Mouse (Mus musculus): ENCODE measurements around the gene Kcna7. TPM values are rescaled to one million over a fixed set of nuclear protein-coding genes. Genes with fewer than 3 reads are reported as not detected.
A peak's percentile ranks its signal among the peaks of the same experiment; 100 is the strongest.

Gene Kcna7
- polyA plus RNA-seq, 1 experiment from 2014 or later = not detected

DNA sequence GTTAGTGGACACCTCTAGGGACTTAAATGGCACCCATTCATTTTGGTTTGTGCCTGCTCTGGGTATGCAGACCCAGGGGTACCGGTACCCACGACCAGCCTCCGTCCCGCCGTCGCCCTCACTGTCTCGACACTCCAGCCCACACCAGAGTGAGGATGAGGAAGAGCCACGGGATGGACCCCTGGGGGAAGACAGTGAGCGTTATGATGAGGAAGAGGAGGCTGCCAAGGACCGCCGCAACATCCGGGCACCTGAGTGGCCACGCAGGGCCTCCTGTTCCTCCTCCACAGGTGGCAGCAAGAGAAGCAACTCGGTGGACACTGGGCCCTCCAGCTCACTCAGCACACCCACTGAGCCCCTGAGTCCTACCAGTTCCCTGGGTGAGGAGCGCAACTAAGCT lies 49.5 kb downstream of the Kcna7 start:
- no peaks in the 10 kb centered on the region for H3K9me3 ChIP-seq (ENCODE audit: low read depth, low read length)
- no peak overlapping the region for H3K9ac ChIP-seq
- no peak overlapping the region for H3K27ac ChIP-seq (ENCODE audit: low read depth)
- peaks cover 12% of the 10 kb centered on the region for H3K4me1 ChIP-seq (ENCODE audit: insufficient read depth)
- H3K4me2 ChIP-seq = no peak overlapping the region
- H3K36me3 ChIP-seq (ENCODE audit: insufficient read depth) = peaks cover 71% of the 10 kb centered on the region
- H3K4me3 ChIP-seq (ENCODE audit: low read depth, low read length) = no peak overlapping the region
- no peak for TF ChIP-seq CTCF (IDR thresholded peaks at IDR 0.05; ENCODE audit: low read depth)
- H3K27me3 ChIP-seq (ENCODE audit: insufficient read depth, low read length) = no peaks in the 10 kb centered on the region
- DNase-seq = no peak
- ATAC-seq (ENCODE audit: insufficient read depth) = no peak
- WGBS = 84% methylated on average over 15 of the region's 15 CpGs

DNA sequence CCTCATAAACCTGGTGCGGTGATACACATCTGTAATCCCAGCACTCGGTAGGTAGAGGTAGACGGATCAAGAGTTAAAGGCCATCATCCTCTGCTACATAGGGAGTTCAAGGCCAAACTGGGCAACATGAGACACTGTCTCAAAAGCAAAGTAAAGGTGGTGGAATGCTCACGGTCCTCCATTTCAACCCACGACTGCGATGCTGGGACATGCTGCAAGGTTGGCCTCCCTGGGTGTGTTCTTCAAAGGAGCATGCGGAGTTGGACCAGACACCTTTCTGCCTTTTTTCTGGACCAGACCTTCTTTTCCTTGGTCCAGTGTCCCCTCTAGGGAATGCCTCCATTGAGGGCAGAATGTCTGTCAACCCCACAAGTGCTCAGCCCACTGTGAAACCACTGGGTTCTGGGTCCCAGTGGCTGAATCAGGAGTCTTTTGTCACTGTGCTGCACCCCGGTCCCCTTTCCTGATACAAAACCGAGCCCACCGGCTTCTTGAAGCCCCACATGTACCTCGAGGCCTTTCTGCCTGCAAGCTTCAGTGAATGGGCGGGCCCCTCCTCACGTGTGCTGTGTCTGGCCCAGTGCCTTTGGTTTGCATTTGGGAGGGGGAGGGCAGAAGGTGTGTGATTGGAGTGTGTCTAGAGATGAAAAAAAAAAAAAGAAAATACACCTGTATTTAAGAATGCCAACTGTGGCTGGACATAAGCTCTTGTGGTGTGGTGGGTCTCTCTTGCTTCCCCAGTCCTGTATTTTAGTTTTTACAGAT lies 50.7 kb downstream of the Kcna7 start:
- no peaks in the 10 kb centered on the region for H3K27me3 ChIP-seq (ENCODE audit: insufficient read depth, low read length)
- H3K4me2 ChIP-seq = 0 out of 2 replicates have a peak overlapping the region, but pooled peaks have one; percentile 83
- no peak overlapping the region for H3K9ac ChIP-seq
- H3K36me3 ChIP-seq (ENCODE audit: insufficient read depth) = peaks cover 67% of the 10 kb centered on the region
- 71% methylated on average over 13 of the region's 13 CpGs for WGBS
- H3K4me3 ChIP-seq (ENCODE audit: low read depth, low read length) = no peak overlapping the region
- TF ChIP-seq CTCF (IDR thresholded peaks at IDR 0.05; ENCODE audit: low read depth) = no peak
- no peaks in the 10 kb centered on the region for H3K9me3 ChIP-seq (ENCODE audit: low read depth, low read length)
- DNase-seq (peak; percentile 24), ATAC-seq (ENCODE audit: insufficient read depth) (no peak)
- peaks cover 23% of the 10 kb centered on the region for H3K4me1 ChIP-seq (ENCODE audit: insufficient read depth)
- H3K27ac ChIP-seq (ENCODE audit: low read depth) = no peak overlapping the region

DNA sequence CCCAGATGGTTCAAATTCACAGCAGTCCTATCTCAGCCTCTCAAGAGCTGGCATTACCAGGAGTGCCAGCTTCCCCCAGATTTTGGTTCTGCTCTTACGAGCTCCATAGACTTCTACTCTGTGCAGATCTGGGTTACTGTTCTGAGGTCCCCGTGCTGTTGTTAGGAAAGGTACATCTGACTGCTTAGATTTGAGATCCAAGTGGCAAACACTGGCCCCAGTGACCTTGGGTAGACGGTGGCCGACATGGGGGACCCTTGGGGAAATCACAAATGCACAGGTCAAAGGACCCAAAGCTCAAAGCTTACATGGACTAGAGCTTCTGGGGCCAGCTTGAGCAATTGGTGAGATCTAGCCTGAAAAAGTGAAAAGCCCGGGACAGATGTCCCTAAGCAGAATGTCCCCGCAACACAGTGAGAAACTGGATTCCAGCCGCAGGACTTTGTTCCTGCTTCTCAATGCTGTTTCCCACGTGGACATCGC lies 51.3 kb downstream of the Kcna7 start:
- DNase-seq (peak; percentile 26), ATAC-seq (ENCODE audit: insufficient read depth) (no peak)
- Histone ChIP-seq H3K4me1 (ENCODE audit: insufficient read depth) (peaks cover 23% of the 10 kb centered on the region), H3K9me3 (ENCODE audit: low read depth, low read length) (no peaks in the 10 kb centered on the region), H3K27ac (ENCODE audit: low read depth) (peak overlapping the region; percentile 52; the same call in 1 of the 2 replicates), H3K9ac (no peak overlapping the region; the same call in 1 of the 2 replicates), H3K4me3 (ENCODE audit: low read depth, low read length) (peak overlapping the region; percentile 51; the same call in 1 of the 2 replicates), H3K27me3 (ENCODE audit: insufficient read depth, low read length) (no peaks in the 10 kb centered on the region), H3K4me2 (peak overlapping the region; percentile 83), H3K36me3 (ENCODE audit: insufficient read depth) (peaks cover 65% of the 10 kb centered on the region)
- WGBS = 37% methylated on average over 9 of the region's 9 CpGs
- no peak for TF ChIP-seq CTCF (IDR thresholded peaks at IDR 0.05; ENCODE audit: low read depth)

DNA sequence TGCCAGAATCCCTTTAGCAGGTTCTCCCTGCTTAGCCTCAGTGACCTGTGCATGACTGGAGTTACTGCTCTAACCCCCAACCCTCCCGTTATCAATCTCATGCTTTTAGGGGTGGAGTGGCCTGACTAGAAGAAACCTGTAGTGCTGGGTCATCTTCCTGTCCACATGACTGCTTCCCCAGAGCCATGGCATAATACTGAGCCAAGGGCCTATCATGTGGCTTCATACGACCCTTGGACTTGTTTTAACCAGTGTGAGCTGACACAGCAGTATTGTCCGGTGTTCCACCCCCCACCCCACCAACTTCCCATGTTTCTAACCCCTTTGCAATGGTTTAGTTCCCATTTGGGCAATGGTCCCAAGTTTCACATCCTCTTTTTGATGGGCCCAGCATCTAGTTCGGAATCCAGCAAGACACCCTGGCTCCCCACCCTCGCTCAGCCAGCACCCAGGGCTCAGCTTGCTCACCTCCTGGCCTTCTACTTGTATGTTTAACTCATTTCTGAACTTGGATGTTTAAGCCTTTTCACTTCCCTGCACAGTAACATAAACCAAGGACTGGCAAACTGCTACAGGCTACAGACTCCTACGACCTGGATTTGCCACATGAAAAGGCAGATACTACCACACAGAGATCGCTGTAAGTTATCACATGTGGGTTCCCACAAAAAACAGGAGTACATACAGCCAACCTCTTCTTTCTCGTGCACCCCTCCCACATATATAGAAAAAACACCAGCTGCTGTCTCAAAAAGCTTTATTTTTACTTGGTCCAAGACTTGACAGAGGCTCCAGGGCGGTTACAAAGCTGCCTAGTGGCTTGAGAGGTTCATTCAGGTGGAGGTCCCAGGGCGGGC lies 52.0 kb downstream of the Kcna7 start:
- no peak for ATAC-seq (ENCODE audit: insufficient read depth)
- H3K36me3 ChIP-seq (ENCODE audit: insufficient read depth) = peaks cover 65% of the 10 kb centered on the region
- H3K4me1 ChIP-seq (ENCODE audit: insufficient read depth) = peaks cover 23% of the 10 kb centered on the region
- peak overlapping the region; percentile 90 for H3K9ac ChIP-seq
- H3K4me2 ChIP-seq = peak overlapping the region; percentile 83
- no peaks in the 10 kb centered on the region for H3K9me3 ChIP-seq (ENCODE audit: low read depth, low read length)
- DNase-seq = peak; percentile 35
- no peak for TF ChIP-seq CTCF (IDR thresholded peaks at IDR 0.05; ENCODE audit: low read depth)
- H3K4me3 ChIP-seq (ENCODE audit: low read depth, low read length) = peak overlapping the region; percentile 51
- H3K27ac ChIP-seq (ENCODE audit: low read depth) = peak overlapping the region; percentile 52; the same call in 1 of the 2 replicates
- 49% methylated on average over 10 of the region's 10 CpGs for WGBS
- no peaks in the 10 kb centered on the region for H3K27me3 ChIP-seq (ENCODE audit: insufficient read depth, low read length)

DNA sequence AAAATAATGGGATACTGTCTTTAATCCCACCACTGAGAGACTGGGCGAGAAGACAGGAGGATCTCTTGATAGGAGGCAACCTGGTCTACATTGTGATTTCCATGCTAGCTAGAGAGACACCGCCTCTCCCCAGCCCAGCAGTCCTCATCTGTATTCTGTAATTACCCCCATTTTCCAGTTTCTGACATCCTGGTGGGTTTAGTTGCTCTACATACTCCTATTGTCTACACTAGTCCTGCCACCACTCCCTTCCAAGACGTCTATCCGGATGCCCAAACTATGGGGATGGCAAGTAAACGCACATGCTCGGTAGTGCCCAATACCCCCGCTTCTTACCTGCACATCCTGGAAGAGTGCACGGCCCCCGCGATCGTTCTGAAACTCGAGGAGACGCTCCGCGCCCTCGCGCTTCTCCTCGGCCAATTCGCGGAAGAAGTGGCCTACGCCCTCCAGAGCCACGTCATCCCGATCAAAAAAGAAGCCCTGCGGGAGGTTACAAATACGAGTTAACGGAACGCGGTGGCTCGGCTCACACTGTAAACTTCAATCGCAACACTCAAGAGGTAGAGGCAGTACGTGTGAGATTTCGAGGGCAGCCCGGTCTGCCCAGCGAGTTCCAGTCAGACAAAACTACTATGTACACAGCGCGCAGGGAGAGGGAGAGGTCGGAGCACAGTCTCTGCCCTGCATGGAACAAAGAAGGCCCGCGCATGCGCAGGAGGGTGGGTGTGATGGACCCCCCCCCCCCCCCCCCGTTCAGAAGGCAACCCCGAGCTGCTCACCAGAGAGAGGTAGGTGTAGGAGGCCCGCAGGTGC lies 53.5 kb downstream of the Kcna7 start:
- H3K4me1 ChIP-seq (ENCODE audit: insufficient read depth) = peaks cover 23% of the 10 kb centered on the region
- under 1% methylated on average over 39 of the region's 43 CpGs for WGBS
- ATAC-seq (ENCODE audit: insufficient read depth) (peak; percentile 75), DNase-seq (peak; percentile 91)
- no peaks in the 10 kb centered on the region for H3K9me3 ChIP-seq (ENCODE audit: low read depth, low read length)
- peak overlapping the region; percentile 83 for H3K4me2 ChIP-seq
- H3K4me3 ChIP-seq (ENCODE audit: low read depth, low read length) = peak overlapping the region; percentile 51
- no peak for TF ChIP-seq CTCF (IDR thresholded peaks at IDR 0.05; ENCODE audit: low read depth)
- H3K27me3 ChIP-seq (ENCODE audit: insufficient read depth, low read length) = no peaks in the 10 kb centered on the region
- peaks cover 68% of the 10 kb centered on the region for H3K36me3 ChIP-seq (ENCODE audit: insufficient read depth)
- H3K27ac ChIP-seq (ENCODE audit: low read depth) = peak overlapping the region; percentile 96
- peak overlapping the region; percentile 90 for H3K9ac ChIP-seq

Small RNAs within 50 kb of the gene (microRNA-seq; reads per million reads assigned to microRNA genes)
- gene Gm22133 (ENCODE audit: borderline number of aligned reads) = not detected

Other genes with a start within 250 kb of the Kcna7 start
- 0.09 and 0.97 TPM in 2 replicates for gene Slc17a7, start 241.7 kb upstream of the Kcna7 start, polyA plus RNA-seq (2014; fragmentation: Nextera tagmentation; extraction: Ambion mirVana)
- not detected in 2 replicates for gene Gfy, start 226.1 kb upstream of the Kcna7 start, polyA plus RNA-seq (2014; fragmentation: Nextera tagmentation; extraction: Ambion mirVana)
- not detected in 2 replicates for gene Pth2, start 224.7 kb upstream of the Kcna7 start, polyA plus RNA-seq (2014; fragmentation: Nextera tagmentation; extraction: Ambion mirVana)
- 0.19 and 0.38 TPM in 2 replicates for gene Ccdc155, start 200.8 kb upstream of the Kcna7 start, polyA plus RNA-seq (2014; fragmentation: Nextera tagmentation; extraction: Ambion mirVana)
- 0.45 TPM in 1 of 2 replicates, not detected in the other for gene Dkkl1, start 193.5 kb upstream of the Kcna7 start, polyA plus RNA-seq (2014; fragmentation: Nextera tagmentation; extraction: Ambion mirVana)
- 204 and 222 TPM in 2 replicates for gene Tead2, start 189.9 kb upstream of the Kcna7 start, polyA plus RNA-seq (2014; fragmentation: Nextera tagmentation; extraction: Ambion mirVana)
- 2.1 and 2.9 TPM in 2 replicates for gene Cd37, start 166.5 kb upstream of the Kcna7 start, polyA plus RNA-seq (2014; fragmentation: Nextera tagmentation; extraction: Ambion mirVana)
- gene Slc6a16, start 164.6 kb upstream of the Kcna7 start, polyA plus RNA-seq (2014; fragmentation: Nextera tagmentation; extraction: Ambion mirVana) = not detected in 2 replicates
- not detected in 2 replicates for gene Slc6a21, start 128.1 kb upstream of the Kcna7 start, polyA plus RNA-seq (2014; fragmentation: Nextera tagmentation; extraction: Ambion mirVana)
- 11.4 and 15.7 TPM in 2 replicates for gene Trpm4, start 71.9 kb upstream of the Kcna7 start, polyA plus RNA-seq (2014; fragmentation: Nextera tagmentation; extraction: Ambion mirVana)
- gene Hrc, start 70.4 kb upstream of the Kcna7 start, polyA plus RNA-seq (2014; fragmentation: Nextera tagmentation; extraction: Ambion mirVana) = 0.58 and 1.2 TPM in 2 replicates
- 3.1 and 3.2 TPM in 2 replicates for gene Ppfia3, start 38.6 kb upstream of the Kcna7 start, polyA plus RNA-seq (2014; fragmentation: Nextera tagmentation; extraction: Ambion mirVana)
- 0.30 and 0.87 TPM in 2 replicates for gene Lin7b, start 35.1 kb upstream of the Kcna7 start, polyA plus RNA-seq (2014; fragmentation: Nextera tagmentation; extraction: Ambion mirVana)
- gene Snrnp70, start 9.9 kb upstream of the Kcna7 start, polyA plus RNA-seq (2014; fragmentation: Nextera tagmentation; extraction: Ambion mirVana) = 74.0 and 88.2 TPM in 2 replicates
- 1.9 and 2.2 TPM in 2 replicates for gene Ntf5, start 8.0 kb downstream of the Kcna7 start, polyA plus RNA-seq (2014; fragmentation: Nextera tagmentation; extraction: Ambion mirVana)
- not detected in 2 replicates for gene Lhb, start 15.2 kb downstream of the Kcna7 start, polyA plus RNA-seq (2014; fragmentation: Nextera tagmentation; extraction: Ambion mirVana)
- gene Gys1, start 29.2 kb downstream of the Kcna7 start, polyA plus RNA-seq (2014; fragmentation: Nextera tagmentation; extraction: Ambion mirVana) = 35.7 and 36.0 TPM in 2 replicates
- gene Ruvbl2, start 32.4 kb downstream of the Kcna7 start, polyA plus RNA-seq (2014; fragmentation: Nextera tagmentation; extraction: Ambion mirVana) = 163 and 173 TPM in 2 replicates
- 4,463 and 4,749 TPM in 2 replicates for gene Ftl1, start 54.2 kb downstream of the Kcna7 start, polyA plus RNA-seq (2014; fragmentation: Nextera tagmentation; extraction: Ambion mirVana)
- gene Bax, start 61.2 kb downstream of the Kcna7 start, polyA plus RNA-seq (2014; fragmentation: Nextera tagmentation; extraction: Ambion mirVana) = 135 and 139 TPM in 2 replicates
- gene Tulp2, start 76.2 kb downstream of the Kcna7 start, polyA plus RNA-seq (2014; fragmentation: Nextera tagmentation; extraction: Ambion mirVana) = 0.47 and 0.86 TPM in 2 replicates
- not detected in 2 replicates for gene Gm45808, start 81.2 kb downstream of the Kcna7 start, polyA plus RNA-seq (2014; fragmentation: Nextera tagmentation; extraction: Ambion mirVana)
- 3.0 and 3.3 TPM in 2 replicates for gene Dhdh, start 83.2 kb downstream of the Kcna7 start, polyA plus RNA-seq (2014; fragmentation: Nextera tagmentation; extraction: Ambion mirVana)
- 194 and 201 TPM in 2 replicates for gene Nucb1, start 104.8 kb downstream of the Kcna7 start, polyA plus RNA-seq (2014; fragmentation: Nextera tagmentation; extraction: Ambion mirVana)
- 15.6 and 17.5 TPM in 2 replicates for gene Ppp1r15a, start 120.6 kb downstream of the Kcna7 start, polyA plus RNA-seq (2014; fragmentation: Nextera tagmentation; extraction: Ambion mirVana)
- gene Plekha4, start 120.7 kb downstream of the Kcna7 start, polyA plus RNA-seq (2014; fragmentation: Nextera tagmentation; extraction: Ambion mirVana) = 1.9 and 2.1 TPM in 2 replicates
- gene Hsd17b14, start 149.2 kb downstream of the Kcna7 start, polyA plus RNA-seq (2014; fragmentation: Nextera tagmentation; extraction: Ambion mirVana) = 0.57 and 0.66 TPM in 2 replicates
- gene Bcat2, start 164.5 kb downstream of the Kcna7 start, polyA plus RNA-seq (2014; fragmentation: Nextera tagmentation; extraction: Ambion mirVana) = 48.9 and 53.4 TPM in 2 replicates
- not detected in 2 replicates for gene Fgf21, start 209.8 kb downstream of the Kcna7 start, polyA plus RNA-seq (2014; fragmentation: Nextera tagmentation; extraction: Ambion mirVana)
- gene Fut1, start 211.6 kb downstream of the Kcna7 start, polyA plus RNA-seq (2014; fragmentation: Nextera tagmentation; extraction: Ambion mirVana) = 0.13 and 0.58 TPM in 2 replicates
- gene Izumo1, start 216.2 kb downstream of the Kcna7 start, polyA plus RNA-seq (2014; fragmentation: Nextera tagmentation; extraction: Ambion mirVana) = 0.28 and 0.35 TPM in 2 replicates
- gene Rasip1, start 221.8 kb downstream of the Kcna7 start, polyA plus RNA-seq (2014; fragmentation: Nextera tagmentation; extraction: Ambion mirVana) = 29.4 and 35.3 TPM in 2 replicates
- gene Mamstr, start 234.3 kb downstream of the Kcna7 start, polyA plus RNA-seq (2014; fragmentation: Nextera tagmentation; extraction: Ambion mirVana) = 8.1 and 9.2 TPM in 2 replicates

Measured in lung, embryonic 14.5 days (tissue).